Mouse (Mus musculus) kidney, embryonic 16.5 days (tissue): ENCODE measurements around the gene Grip2. TPM values are rescaled to one million over a fixed set of nuclear protein-coding genes. Genes with fewer than 3 reads are reported as not detected.

Experiments used
- ATAC-seq: fragments of 200-750 bp; cut with Nextera tagmentation; 2 replicates; pipeline ENCODE4 v1.8.0; 2017; ENCODE audit warnings: moderate TSS enrichment; ENCODE audit not compliant: low FRiP score, low TSS enrichment
- H3K27ac ChIP-seq: fragments of 300-500 bp; sonication (generic); 2 replicates; pipeline ENCODE4 v1.5.1; 2014; ENCODE audit warnings: low read length
- H3K27me3 ChIP-seq: fragments of 300-500 bp; sonication (generic); 2 replicates; pipeline ENCODE4 v1.6.1; 2014; ENCODE audit warnings: low read length, control low read depth, mixed read lengths; ENCODE audit not compliant: insufficient read depth
- H3K36me3 ChIP-seq: fragments of 300-500 bp; sonication (generic); 2 replicates; pipeline ENCODE4 v1.6.1; 2014; ENCODE audit warnings: low read length, control low read depth, mixed read lengths; ENCODE audit not compliant: insufficient read depth
- H3K4me1 ChIP-seq: fragments of 300-500 bp; sonication (generic); 2 replicates; pipeline ENCODE4 v1.6.1; 2014; ENCODE audit warnings: low read length, control low read depth, mixed read lengths; ENCODE audit not compliant: insufficient read depth
- H3K4me2 ChIP-seq: fragments of 300-500 bp; sonication (generic); replicated peaks from 2 replicates; pipeline ENCODE4 v1.6.1; 2014; ENCODE audit warnings: low read depth, low read length
- H3K4me3 ChIP-seq: fragments of 300-500 bp; sonication (generic); 2 replicates; pipeline ENCODE4 v1.5.1; 2014; ENCODE audit warnings: mild to moderate bottlenecking, low read length
- H3K9ac ChIP-seq: fragments of 300-500 bp; sonication (generic); replicated peaks from 2 replicates; pipeline ENCODE4 v1.6.1; 2014; ENCODE audit warnings: low read length
- H3K9me3 ChIP-seq: fragments of 300-500 bp; sonication (generic); 2 replicates; pipeline ENCODE4 v1.6.1; 2016; ENCODE audit warnings: low read length, control low read depth
- WGBS: fragments of 180-500 bp; shearing (Covaris S2); extraction: QIAGEN DNeasy Blood & Tissue Kit; methylation state at CpG from one replicate; pipeline ENCODE4 v1.1.7; 2014; 5-methylcytosine and 5-hydroxymethylcytosine counted together
- polyA plus RNA-seq: library from polyadenylated mRNA; unstranded; fragments of >200 nt; fragmentation: Nextera tagmentation; extraction: Ambion mirVana; gene quantifications from 2 replicates; pipeline ENCODE4 v1.2.1, GENCODE M21; 2015

Grip2 gene
- polyA plus RNA-seq, 1 experiment from 2014 or later, result 0.84 TPM

GRCm38 (mm10) chr6:91712097-91712854 is 114.8 kb downstream of the Grip2 start:
- Histone ChIP-seq H3K4me3 (no peak overlapping the region), H3K9ac (peak overlapping the region; percentile 42; the same call in 1 of the 2 replicates), H3K36me3 (peaks cover 16% of the 10 kb centered on the region), H3K27me3 (no peaks in the 10 kb centered on the region), H3K27ac (peak overlapping the region; percentile 71), H3K4me2 (no peak overlapping the region), H3K4me1 (peaks cover 31% of the 10 kb centered on the region), H3K9me3 (peaks cover 4% of the 10 kb centered on the region; the same call in 1 of the 2 replicates)
- peak; percentile 21; the same call in 1 of the 2 replicates for ATAC-seq
- 18% methylated on average over 4 of the region's 4 CpGs for WGBS

Other genes with a start within 250 kb of the Grip2 start
- gene Slc6a6, start 143.2 kb downstream of the Grip2 start, polyA plus RNA-seq, result 82.9 and 96.3 TPM in 2 replicates
- gene Ccdc174, start 50.8 kb upstream of the Grip2 start, polyA plus RNA-seq, result 26.7 and 30.7 TPM in 2 replicates
- gene 4930590J08Rik, start 75.6 kb upstream of the Grip2 start, polyA plus RNA-seq, result 0.32 and 0.42 TPM in 2 replicates
- 20.8 and 22.9 TPM in 2 replicates for gene Fgd5, start 151.6 kb upstream of the Grip2 start, polyA plus RNA-seq